Mouse (Mus musculus): ENCODE data around the gene Dnah11. TPM values are rescaled to one million over a fixed set of nuclear protein-coding genes. Genes with fewer than 3 reads are reported as not detected.

Gene Dnah11
- polyA plus RNA-seq, 1 experiment, result 0.97 TPM

GRCm38 (mm10) chr12:117831351-117831961, 367.4 kb downstream of the Dnah11 start:
- no peak for DNase-seq (ENCODE audit: low read depth)

GRCm38 (mm10) chr12:117828350-117828749, 370.5 kb downstream of the Dnah11 start:
- DNase-seq (ENCODE audit: low read depth), result no peak
- TF ChIP-seq CTCF (IDR thresholded peaks at IDR 0.05; ENCODE audit: borderline replicate concordance, extremely low read depth, insufficient read depth, insufficient read length) (no peak), POLR2A (IDR thresholded peaks at IDR 0.05; ENCODE audit: borderline replicate concordance, extremely low read depth, insufficient read depth, insufficient read length, poor library complexity, severe bottlenecking) (no peak)

More at GRCm38 (mm10) chr12:117831351-117831961, 367.4 kb downstream of the Dnah11 start:
- TF ChIP-seq POLR2A (IDR thresholded peaks at IDR 0.05; ENCODE audit: borderline replicate concordance, extremely low read depth, insufficient read depth, insufficient read length, poor library complexity, severe bottlenecking) (no peak), CTCF (IDR thresholded peaks at IDR 0.05; ENCODE audit: borderline replicate concordance, extremely low read depth, insufficient read depth, insufficient read length) (no peak)

Other genes starting within 250 kb of the Dnah11 start
- 19.3 and 25.3 TPM in 2 replicates for gene Sp4, start 102.4 kb upstream of the Dnah11 start, polyA plus RNA-seq (2012; rRNA removed)